Mouse (Mus musculus) bone marrow, adult 2 months (tissue): ENCODE data around the gene Axdnd1.

Experiments
- CTCF ChIP-seq: fragments of 200-500 bp; IDR thresholded peaks from 2 replicates; pipeline ENCODE4 v1.5.1; 2011; ENCODE audit warnings: low read length, control low read depth; ENCODE audit not compliant: control insufficient read depth, insufficient read depth
- POLR2A ChIP-seq: fragments of 200-500 bp; IDR thresholded peaks from 2 replicates; pipeline ENCODE4 v1.6.1; 2011; ENCODE audit warnings: low read depth, mild to moderate bottlenecking, control low read depth, low read length, borderline replicate concordance; ENCODE audit not compliant: control insufficient read depth

GRCm38 (mm10) chr1:156425746-156426145 is 4.8 kb upstream of the Axdnd1 start:
- TF ChIP-seq CTCF (no peak), POLR2A (no peak)
